Mouse (Mus musculus): Measurements from ENCODE around the gene Slc25a3. TPM values are rescaled to one million over a fixed set of nuclear protein-coding genes. Genes with fewer than 3 reads are reported as not detected.

The Slc25a3 gene
- polyA plus RNA-seq (2011; ENCODE audit: insufficient read depth, insufficient read length, low read depth, missing spikeins) = 550 and 557 TPM in 2 replicates

- Histone ChIP-seq H3K4me1 (ENCODE audit: control insufficient read depth, insufficient read depth, low read length) (no peaks in the 10 kb centered on the region), H3K36me3 (ENCODE audit: control insufficient read depth, insufficient read depth, low read length, poor library complexity, severe bottlenecking) (peaks cover 31% of the 10 kb centered on the region), H3K9ac (ENCODE audit: low read depth, poor library complexity, severe bottlenecking) (peak within 1 kb of the TSS; percentile 91), H3K4me3 (ENCODE audit: low read depth, low read length) (peak within 1 kb of the TSS; percentile 97), H3K27me3 (ENCODE audit: control insufficient read depth, insufficient read depth, low read length, poor library complexity, severe bottlenecking) (no peaks in the 10 kb centered on the region), H3K9me3 (replicated peaks; ENCODE audit: control insufficient read depth, insufficient read depth, low read length, poor library complexity, severe bottlenecking) (no peaks in the 10 kb centered on the region), H3K27ac (ENCODE audit: insufficient read depth, low read length) (peak within 1 kb of the TSS; percentile 78)
- TF ChIP-seq EP300 (IDR thresholded peaks at IDR 0.05; ENCODE audit: insufficient read depth, low read depth, low read length) (no peak), POLR2A (IDR thresholded peaks at IDR 0.05; ENCODE audit: insufficient read depth, low read length) (peak; percentile 68)
Measured at GRCm38 (mm10) chr10:91123828-91124822, at the start of gene Slc25a3. Gene Slc25a3, minus strand, starts transcription at chr10:91124059.

GRCm38 (mm10) chr10:91172329-91173100, 48.7 kb upstream of the Slc25a3 start:
- no peak for TF ChIP-seq CTCF (IDR thresholded peaks at IDR 0.05; ENCODE audit: low read depth, low read length)
- TF ChIP-seq EP300 (IDR thresholded peaks at IDR 0.05; ENCODE audit: insufficient read depth, low read depth, low read length) = no peak
- no peak for TF ChIP-seq POLR2A (IDR thresholded peaks at IDR 0.05; ENCODE audit: insufficient read depth, low read length)
- H3K9ac ChIP-seq (ENCODE audit: low read depth, poor library complexity, severe bottlenecking) = peak overlapping the region; percentile 98

DNA sequence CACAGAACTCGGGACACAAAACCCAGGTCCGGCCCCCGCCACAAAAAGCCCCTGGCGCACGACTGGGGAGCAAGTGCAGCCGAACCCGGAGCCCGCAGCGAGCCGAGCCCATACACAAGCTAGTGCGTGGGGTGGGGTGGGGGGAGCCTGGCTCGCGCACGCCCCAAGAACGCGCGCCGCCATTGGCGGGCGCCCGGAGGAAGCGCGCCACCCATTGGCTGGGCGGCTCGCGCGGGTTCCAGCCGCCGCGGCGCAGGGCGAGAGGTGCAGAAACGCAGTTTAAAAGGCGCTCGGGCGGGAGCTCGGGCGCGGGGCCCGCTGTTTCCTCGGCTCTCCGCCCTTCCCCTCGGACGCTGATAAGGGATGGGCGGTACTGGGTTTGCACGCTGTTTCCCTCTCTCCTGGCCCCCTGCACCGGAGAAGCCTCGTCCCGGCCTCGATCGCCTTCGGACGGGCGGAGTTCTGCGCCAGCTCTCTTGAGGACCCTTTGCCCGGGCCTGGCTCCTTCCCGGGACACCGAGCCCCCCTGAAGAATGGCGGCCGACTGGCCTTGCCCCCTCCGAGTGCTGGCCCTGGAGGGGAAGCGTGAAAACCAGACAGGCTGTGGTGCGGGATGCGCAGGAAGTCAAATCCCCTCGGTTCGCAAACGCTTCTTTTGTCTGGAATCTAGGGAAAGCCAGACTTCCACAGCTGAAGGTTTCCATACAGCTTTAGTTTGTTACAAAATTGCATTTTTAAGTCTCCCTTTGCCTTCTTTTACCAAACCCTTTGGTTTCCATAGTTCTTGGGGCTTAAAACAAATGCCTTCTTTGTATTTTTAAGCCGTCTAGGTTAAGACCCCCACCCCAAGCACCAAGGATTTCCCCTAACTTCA, 47.8 kb upstream of the Slc25a3 start:
- Histone ChIP-seq H3K27ac (ENCODE audit: insufficient read depth, low read length) (peak overlapping the region; percentile 96), H3K4me3 (ENCODE audit: low read depth, low read length) (peak overlapping the region; percentile 98), H3K9me3 (replicated peaks; ENCODE audit: control insufficient read depth, insufficient read depth, low read length, poor library complexity, severe bottlenecking) (no peaks in the 10 kb centered on the region), H3K9ac (ENCODE audit: low read depth, poor library complexity, severe bottlenecking) (peak overlapping the region; percentile 98), H3K27me3 (ENCODE audit: control insufficient read depth, insufficient read depth, low read length, poor library complexity, severe bottlenecking) (no peaks in the 10 kb centered on the region), H3K36me3 (ENCODE audit: control insufficient read depth, insufficient read depth, low read length, poor library complexity, severe bottlenecking) (peaks cover 10% of the 10 kb centered on the region), H3K4me1 (ENCODE audit: control insufficient read depth, insufficient read depth, low read length) (no peaks in the 10 kb centered on the region)
- TF ChIP-seq POLR2A (IDR thresholded peaks at IDR 0.05; ENCODE audit: insufficient read depth, low read length) (peak; percentile 58), CTCF (IDR thresholded peaks at IDR 0.05; ENCODE audit: low read depth, low read length) (no peak), EP300 (IDR thresholded peaks at IDR 0.05; ENCODE audit: insufficient read depth, low read depth, low read length) (no peak)

More at GRCm38 (mm10) chr10:91172329-91173100, 48.7 kb upstream of the Slc25a3 start:
- H3K4me1 ChIP-seq (ENCODE audit: control insufficient read depth, insufficient read depth, low read length) = no peaks in the 10 kb centered on the region
- no peaks in the 10 kb centered on the region for H3K9me3 ChIP-seq (replicated peaks; ENCODE audit: control insufficient read depth, insufficient read depth, low read length, poor library complexity, severe bottlenecking)
- H3K4me3 ChIP-seq (ENCODE audit: low read depth, low read length) = no peak overlapping the region
- peaks cover 7% of the 10 kb centered on the region; the same call in 1 of the 2 replicates for H3K36me3 ChIP-seq (ENCODE audit: control insufficient read depth, insufficient read depth, low read length, poor library complexity, severe bottlenecking)
- H3K27me3 ChIP-seq (ENCODE audit: control insufficient read depth, insufficient read depth, low read length, poor library complexity, severe bottlenecking) = no peaks in the 10 kb centered on the region
- H3K27ac ChIP-seq (ENCODE audit: insufficient read depth, low read length) = peak overlapping the region; percentile 96

DNA sequence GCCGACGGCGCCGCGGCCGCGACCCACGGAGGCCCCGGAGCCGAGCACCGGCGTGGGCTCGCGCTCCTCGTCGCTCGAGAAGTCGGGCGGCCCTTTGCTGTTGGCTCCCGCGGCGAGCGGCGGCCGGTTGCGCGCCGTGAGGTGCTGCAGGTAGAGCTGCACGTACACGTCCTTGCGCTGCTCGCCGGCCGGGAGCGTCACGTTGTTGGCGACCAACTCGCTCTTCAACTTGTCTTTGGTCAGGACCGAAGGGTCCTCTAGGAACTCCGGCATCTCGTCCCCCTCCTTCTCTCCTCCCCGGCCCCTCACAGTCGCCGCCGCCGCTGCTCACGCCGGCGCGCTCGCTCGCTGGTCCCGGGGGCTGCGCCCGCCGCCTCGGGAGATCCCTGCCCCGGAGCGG, 47.2 kb upstream of the Slc25a3 start:
- Histone ChIP-seq H3K4me1 (ENCODE audit: control insufficient read depth, insufficient read depth, low read length) (no peaks in the 10 kb centered on the region), H3K4me3 (ENCODE audit: low read depth, low read length) (peak overlapping the region; percentile 96), H3K27me3 (ENCODE audit: control insufficient read depth, insufficient read depth, low read length, poor library complexity, severe bottlenecking) (no peaks in the 10 kb centered on the region), H3K9me3 (replicated peaks; ENCODE audit: control insufficient read depth, insufficient read depth, low read length, poor library complexity, severe bottlenecking) (no peaks in the 10 kb centered on the region), H3K36me3 (ENCODE audit: control insufficient read depth, insufficient read depth, low read length, poor library complexity, severe bottlenecking) (peaks cover 10% of the 10 kb centered on the region), H3K9ac (ENCODE audit: low read depth, poor library complexity, severe bottlenecking) (peak overlapping the region; percentile 98), H3K27ac (ENCODE audit: insufficient read depth, low read length) (peak overlapping the region; percentile 73)
- TF ChIP-seq POLR2A (IDR thresholded peaks at IDR 0.05; ENCODE audit: insufficient read depth, low read length) (no peak), EP300 (IDR thresholded peaks at IDR 0.05; ENCODE audit: insufficient read depth, low read depth, low read length) (no peak), CTCF (IDR thresholded peaks at IDR 0.05; ENCODE audit: low read depth, low read length) (no peak)

DNA sequence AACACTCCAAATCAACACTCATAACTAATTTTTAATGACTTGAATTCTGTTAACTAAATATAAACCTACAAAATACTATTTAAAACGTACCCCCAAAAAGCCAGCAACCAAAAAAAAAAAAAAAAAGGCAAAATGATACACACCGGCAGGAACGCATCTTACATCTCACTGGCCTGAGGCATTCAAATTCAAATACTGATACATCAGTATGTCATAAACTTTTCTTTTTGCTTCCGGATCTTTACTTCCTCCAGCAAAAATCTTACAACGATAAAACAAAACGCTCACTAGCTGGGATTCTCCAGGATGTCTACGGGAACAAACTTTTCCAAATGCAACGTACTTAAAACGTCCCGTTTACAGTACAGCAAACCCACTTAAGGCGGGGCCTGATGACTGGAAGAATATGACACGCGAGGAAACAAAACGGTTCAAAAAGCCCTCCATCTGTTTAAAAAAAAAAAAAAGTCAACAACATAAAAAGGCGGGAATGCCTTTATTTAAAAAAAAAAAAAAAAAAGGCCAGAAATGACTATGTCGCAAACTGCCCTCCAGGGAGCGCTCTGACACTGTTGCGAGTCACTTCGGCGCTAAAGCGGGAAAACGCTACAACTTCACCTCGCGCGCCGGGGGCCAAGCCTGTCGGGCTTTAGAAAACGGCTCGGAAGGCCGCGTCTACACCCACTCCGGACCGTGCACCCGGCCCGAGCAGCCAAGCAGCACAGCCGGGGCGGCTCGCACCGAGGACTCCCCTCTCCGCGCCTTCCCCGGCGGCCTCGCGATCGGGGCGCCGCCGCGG, 46.5 kb upstream of the Slc25a3 start:
- H3K4me1 ChIP-seq (ENCODE audit: control insufficient read depth, insufficient read depth, low read length) = no peaks in the 10 kb centered on the region
- H3K4me3 ChIP-seq (ENCODE audit: low read depth, low read length) = peak overlapping the region; percentile 97
- H3K27me3 ChIP-seq (ENCODE audit: control insufficient read depth, insufficient read depth, low read length, poor library complexity, severe bottlenecking) = no peaks in the 10 kb centered on the region
- H3K27ac ChIP-seq (ENCODE audit: insufficient read depth, low read length) = peak overlapping the region; percentile 73
- H3K9ac ChIP-seq (ENCODE audit: low read depth, poor library complexity, severe bottlenecking) = peak overlapping the region; percentile 98
- TF ChIP-seq CTCF (IDR thresholded peaks at IDR 0.05; ENCODE audit: low read depth, low read length) (peak; percentile 55), EP300 (IDR thresholded peaks at IDR 0.05; ENCODE audit: insufficient read depth, low read depth, low read length) (no peak)
- no peaks in the 10 kb centered on the region for H3K9me3 ChIP-seq (replicated peaks; ENCODE audit: control insufficient read depth, insufficient read depth, low read length, poor library complexity, severe bottlenecking)
- H3K36me3 ChIP-seq (ENCODE audit: control insufficient read depth, insufficient read depth, low read length, poor library complexity, severe bottlenecking) = peaks cover 15% of the 10 kb centered on the region

All from ES-Bruce4 (cell line).